Mouse (Mus musculus): Measurements from ENCODE around the gene Rspo4.

The Rspo4 gene

GRCm38 (mm10) chr2:151842648-151843226 is at the start of gene Rspo4:
Rspo4 (plus strand) TSS chr2:151842927.
- DNase-seq (ENCODE audit: low spot score in 2 of 2) = no peak

- no peak for DNase-seq (ENCODE audit: low spot score in 2 of 2)
These were observed 27.1 kb upstream of the Rspo4 start for GRCm38 (mm10) chr2:151815586-151815985.

GRCm38 (mm10) chr2:151862257-151862810 is 19.6 kb downstream of the Rspo4 start:
- DNase-seq (ENCODE audit: low spot score in 2 of 2) = no peak

- DNase-seq (ENCODE audit: low spot score in 2 of 2) = no peak
These were observed 22.2 kb downstream of the Rspo4 start for GRCm38 (mm10) chr2:151864941-151865340.

- peak; percentile 57 to 59 for DNase-seq (ENCODE audit: low spot score in 2 of 2)
These were observed 23.8 kb downstream of the Rspo4 start for GRCm38 (mm10) chr2:151866487-151866886.

GRCm38 (mm10) chr2:151868196-151868595 is 25.5 kb downstream of the Rspo4 start:
- no peak for DNase-seq (ENCODE audit: low spot score in 2 of 2)

- peak in 1 of 2 experiments; percentile 42 for DNase-seq (ENCODE audit: low spot score in 2 of 2)
These were observed 31.8 kb downstream of the Rspo4 start for GRCm38 (mm10) chr2:151874551-151874950.

GRCm38 (mm10) chr2:151876012-151876485 is 33.3 kb downstream of the Rspo4 start:
- peak; percentile 42 to 51 for DNase-seq (ENCODE audit: low spot score in 2 of 2)

- no peak for DNase-seq (ENCODE audit: low spot score in 2 of 2)
These were observed 35.9 kb downstream of the Rspo4 start for GRCm38 (mm10) chr2:151878645-151879044.

GRCm38 (mm10) chr2:151879760-151880159 is 37.0 kb downstream of the Rspo4 start:
- no peak for DNase-seq (ENCODE audit: low spot score in 2 of 2)

GRCm38 (mm10) chr2:151891031-151891430 is 48.3 kb downstream of the Rspo4 start:
- DNase-seq (ENCODE audit: low spot score in 2 of 2) = no peak

- DNase-seq (ENCODE audit: low spot score in 2 of 2) = no peak
These were observed 50.5 kb downstream of the Rspo4 start for GRCm38 (mm10) chr2:151893122-151893774.

- DNase-seq (ENCODE audit: low spot score in 2 of 2) = no peak
These were observed 51.7 kb downstream of the Rspo4 start for GRCm38 (mm10) chr2:151894209-151894980.

- DNase-seq (ENCODE audit: low spot score in 2 of 2) = peak in 1 of 2 experiments; percentile 1
These were observed 53.2 kb downstream of the Rspo4 start for GRCm38 (mm10) chr2:151895911-151896310.

GRCm38 (mm10) chr2:151898106-151898505 is 55.4 kb downstream of the Rspo4 start:
- no peak for DNase-seq (ENCODE audit: low spot score in 2 of 2)

GRCm38 (mm10) chr2:151900845-151901244 is 58.1 kb downstream of the Rspo4 start:
- no peak for DNase-seq (ENCODE audit: low spot score in 2 of 2)

- DNase-seq (ENCODE audit: low spot score in 2 of 2) = no peak
These were observed 60.5 kb downstream of the Rspo4 start for GRCm38 (mm10) chr2:151903267-151903666.

- DNase-seq (ENCODE audit: low spot score in 2 of 2) = no peak
These were observed 61.2 kb downstream of the Rspo4 start for GRCm38 (mm10) chr2:151903933-151904332.

GRCm38 (mm10) chr2:151904636-151905035 is 61.9 kb downstream of the Rspo4 start:
- DNase-seq (ENCODE audit: low spot score in 2 of 2) = no peak

GRCm38 (mm10) chr2:151907020-151907419 is 64.3 kb downstream of the Rspo4 start:
- DNase-seq (ENCODE audit: low spot score in 2 of 2) = no peak

GRCm38 (mm10) chr2:151909386-151909785 is 66.7 kb downstream of the Rspo4 start:
- no peak for DNase-seq (ENCODE audit: low spot score in 2 of 2)

- no peak for DNase-seq (ENCODE audit: low spot score in 2 of 2)
These were observed 67.8 kb downstream of the Rspo4 start for GRCm38 (mm10) chr2:151910498-151910897.
